Mouse (Mus musculus) 3T3-L1 (cell line): Measurements from ENCODE around the gene Smad1.

ENCODE experiments used
- DNase-seq: peaks from one replicate; pipeline ENCODE4 v3.0.0-alpha.2; 2015; ENCODE audit warnings: low read depth, low spot score

Gene Smad1

GRCm38 (mm10) chr8:79384276-79385271 lies 14.7 kb downstream of the Smad1 start:
- DNase-seq: no peak

- DNase-seq: no peak
Observed at GRCm38 (mm10) chr8:79382857-79383262, 16.5 kb downstream of the Smad1 start.

- DNase-seq: no peak
Observed at GRCm38 (mm10) chr8:79381771-79382170, 17.5 kb downstream of the Smad1 start.

GRCm38 (mm10) chr8:79380386-79380785 lies 18.9 kb downstream of the Smad1 start:
- DNase-seq: no peak

GRCm38 (mm10) chr8:79379971-79380370 lies 19.3 kb downstream of the Smad1 start:
- DNase-seq: no peak

GRCm38 (mm10) chr8:79376648-79377047 lies 22.7 kb downstream of the Smad1 start:
- no peak for DNase-seq

- no peak for DNase-seq
Observed at GRCm38 (mm10) chr8:79375775-79376123, 23.6 kb downstream of the Smad1 start.

- no peak for DNase-seq
Observed at GRCm38 (mm10) chr8:79375074-79375774, 24.1 kb downstream of the Smad1 start.

- no peak for DNase-seq
Observed at GRCm38 (mm10) chr8:79374410-79374809, 24.9 kb downstream of the Smad1 start.

GRCm38 (mm10) chr8:79373563-79373962 lies 25.8 kb downstream of the Smad1 start:
- DNase-seq: no peak

GRCm38 (mm10) chr8:79372960-79373359 lies 26.4 kb downstream of the Smad1 start:
- no peak for DNase-seq

GRCm38 (mm10) chr8:79372521-79372920 lies 26.8 kb downstream of the Smad1 start:
- no peak for DNase-seq

- no peak for DNase-seq
Observed at GRCm38 (mm10) chr8:79372084-79372483, 27.2 kb downstream of the Smad1 start.

GRCm38 (mm10) chr8:79370646-79371290 lies 28.6 kb downstream of the Smad1 start:
- DNase-seq: no peak

GRCm38 (mm10) chr8:79369163-79369562 lies 30.2 kb downstream of the Smad1 start:
- DNase-seq: no peak

- no peak for DNase-seq
Observed at GRCm38 (mm10) chr8:79367959-79368358, 31.4 kb downstream of the Smad1 start.

- DNase-seq: no peak
Observed at GRCm38 (mm10) chr8:79367350-79367749, 32.0 kb downstream of the Smad1 start.

GRCm38 (mm10) chr8:79366227-79366626 lies 33.1 kb downstream of the Smad1 start:
- DNase-seq: no peak

GRCm38 (mm10) chr8:79365707-79366106 lies 33.6 kb downstream of the Smad1 start:
- DNase-seq: no peak

- no peak for DNase-seq
Observed at GRCm38 (mm10) chr8:79364806-79365205, 34.5 kb downstream of the Smad1 start.

GRCm38 (mm10) chr8:79362430-79362829 lies 36.9 kb downstream of the Smad1 start:
- DNase-seq: no peak
